Mouse (Mus musculus) kidney, adult 18-20 months (tissue): ENCODE results near the gene Cdc27.

Experiments used
- DNase-seq: peaks from one replicate; pipeline ENCODE4 v3.0.0; 2021

The Cdc27 gene

DNA sequence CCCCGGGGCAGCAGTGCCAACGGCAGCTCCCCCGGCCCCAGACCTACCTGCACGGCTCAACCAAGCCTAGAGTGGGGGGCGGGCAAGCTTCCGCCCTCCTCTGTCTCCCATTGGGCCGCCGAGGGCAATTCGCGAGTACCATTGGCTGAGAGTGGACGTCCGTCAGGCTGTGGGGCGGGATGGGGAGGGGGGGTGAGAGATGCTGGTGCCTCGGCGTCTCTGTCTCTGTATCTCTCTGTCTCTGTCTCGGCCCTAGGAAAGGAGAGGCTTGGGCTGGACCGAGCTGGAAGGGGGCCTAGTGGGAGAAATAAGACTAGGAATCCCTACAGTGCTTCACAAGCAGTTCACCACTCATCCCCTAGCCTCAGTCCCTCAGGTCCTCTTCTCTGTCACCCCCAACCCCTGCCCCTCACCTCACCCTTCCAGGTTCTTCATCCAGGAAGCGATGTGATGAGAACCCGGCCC, 81.0 kb downstream of the Cdc27 start:
- peak; percentile 90 for DNase-seq

DNA sequence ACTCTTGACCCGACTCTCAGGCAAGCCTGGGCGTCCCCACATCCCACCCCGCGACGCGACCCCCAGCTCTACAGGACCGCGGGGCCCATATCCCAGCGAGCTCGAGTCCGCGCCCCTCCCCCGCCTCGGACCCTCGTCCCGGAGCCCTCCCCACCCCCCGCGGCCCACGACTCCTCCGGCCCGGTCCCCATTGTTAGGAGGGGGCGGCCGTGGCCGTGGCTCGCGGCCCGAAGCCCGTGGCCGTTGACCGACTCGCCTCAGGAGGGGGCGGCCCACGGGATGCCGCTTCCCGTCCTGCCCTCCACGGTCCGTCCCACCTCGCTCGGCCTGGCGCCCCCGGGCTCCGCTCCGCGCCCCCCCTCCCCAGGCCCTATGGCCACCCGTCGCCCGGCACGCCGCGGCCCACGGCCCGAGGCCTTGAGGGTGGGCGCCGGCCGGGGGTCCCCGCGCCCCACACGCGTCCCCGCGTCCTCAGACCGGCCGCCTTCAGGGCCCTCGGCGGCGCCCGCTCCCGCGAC, 81.6 kb downstream of the Cdc27 start, which contains the start of gene Kansl1:
TSS of gene Kansl1 (minus strand) at position 111 of the 518 bp plus-strand sequence.
- DNase-seq: no peak

DNA sequence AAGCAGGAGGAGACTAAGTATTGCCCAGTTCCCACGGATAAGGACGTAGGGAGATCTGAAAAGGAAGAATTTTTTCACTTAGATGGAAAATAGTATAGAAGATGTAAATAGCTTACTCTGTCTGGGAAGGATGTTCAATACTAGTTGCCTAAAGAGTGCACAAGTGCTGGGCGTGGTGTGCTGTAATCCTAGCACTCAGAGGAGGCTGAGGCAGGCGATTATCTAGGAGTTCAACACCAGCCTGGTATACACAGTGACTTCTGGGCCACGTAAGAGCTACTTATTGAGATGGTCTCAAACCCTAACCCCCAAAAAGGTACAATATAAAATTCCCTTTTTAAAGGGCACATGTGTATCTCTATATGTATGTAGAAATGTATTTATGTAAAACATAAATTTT, 82.7 kb downstream of the Cdc27 start:
- DNase-seq: no peak

DNA sequence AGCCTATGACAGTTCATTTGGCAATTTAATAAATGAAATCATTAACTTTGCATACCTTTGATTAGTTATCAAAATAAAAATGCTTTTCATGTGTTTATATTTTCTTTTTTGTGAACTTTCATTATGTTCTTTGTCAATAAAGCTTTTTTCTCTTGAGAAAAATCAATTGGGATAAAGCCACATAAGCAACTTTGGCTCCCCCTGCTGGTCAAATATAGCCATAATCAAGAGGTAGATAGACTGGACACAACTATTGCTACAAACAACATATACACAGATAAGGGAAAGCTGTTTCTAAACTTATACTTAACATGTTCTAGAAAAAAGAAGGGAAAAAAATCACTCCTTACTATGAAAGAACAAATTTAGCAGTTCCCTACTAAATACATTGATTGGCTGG, 88.9 kb downstream of the Cdc27 start:
- peak; percentile 31 for DNase-seq

GRCm38 (mm10) chr11:104459671-104460070, 90.7 kb downstream of the Cdc27 start:
- no peak for DNase-seq

- no peak for DNase-seq
Observed at GRCm38 (mm10) chr11:104458507-104458906, 91.9 kb downstream of the Cdc27 start.
